Mouse (Mus musculus): ENCODE results near the gene Zc3h12c. TPM values are rescaled to one million over a fixed set of nuclear protein-coding genes. Genes with fewer than 3 reads are reported as not detected.

The Zc3h12c gene
- total RNA-seq, 1 experiment from 2014 or later, result 11.0 TPM

- ATAC-seq (replicated peaks in 1 of 2; ENCODE audit: insufficient read depth in 1 of 2, low FRiP score in 2 of 2, low TSS enrichment in 1 of 2, low read depth in 1 of 2, poor library complexity in 2 of 2, severe bottlenecking in 2 of 2), result no peak
These were observed 2.3 kb upstream of the Zc3h12c start for GRCm38 (mm10) chr9:52170671-52171070.

GRCm38 (mm10) chr9:52170131-52170530, 1.8 kb upstream of the Zc3h12c start:
- no peak for ATAC-seq (replicated peaks in 1 of 2; ENCODE audit: insufficient read depth in 1 of 2, low FRiP score in 2 of 2, low TSS enrichment in 1 of 2, low read depth in 1 of 2, poor library complexity in 2 of 2, severe bottlenecking in 2 of 2)

DNA sequence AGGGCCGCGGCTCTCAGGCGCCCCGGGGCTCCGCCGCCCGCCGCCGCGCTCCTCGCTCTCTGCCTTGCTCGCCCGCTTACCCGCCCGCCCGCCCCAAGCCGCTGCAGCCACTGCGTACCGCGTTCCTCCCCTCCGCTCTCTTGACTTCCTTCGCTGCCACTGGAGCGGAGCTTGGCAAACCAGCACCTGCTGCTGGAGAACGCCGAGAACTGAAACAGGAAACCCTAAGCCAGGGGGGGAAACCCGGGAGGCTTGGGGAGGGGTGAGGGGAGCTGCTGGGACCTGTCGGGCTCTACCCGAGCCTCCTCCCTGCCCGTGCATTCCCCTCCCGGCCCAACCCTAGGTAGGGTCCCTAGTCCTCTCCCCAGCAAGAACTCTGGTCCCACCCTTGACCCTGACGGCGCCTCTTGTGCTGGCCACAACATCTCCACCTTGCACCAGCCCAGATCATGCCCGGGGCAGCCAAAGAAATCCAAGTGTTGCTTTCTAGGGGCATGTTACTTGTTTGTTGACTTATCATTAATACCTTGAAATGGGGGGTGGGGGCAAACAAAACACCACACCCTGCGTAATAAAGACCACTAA, 406 bp upstream of the Zc3h12c start:
- peak; percentile 74 to 87 for ATAC-seq (replicated peaks in 1 of 2; ENCODE audit: insufficient read depth in 1 of 2, low FRiP score in 2 of 2, low TSS enrichment in 1 of 2, low read depth in 1 of 2, poor library complexity in 2 of 2, severe bottlenecking in 2 of 2)

- no peak for ATAC-seq (replicated peaks in 1 of 2; ENCODE audit: insufficient read depth in 1 of 2, low FRiP score in 2 of 2, low TSS enrichment in 1 of 2, low read depth in 1 of 2, poor library complexity in 2 of 2, severe bottlenecking in 2 of 2)
These were observed 888 bp downstream of the Zc3h12c start for GRCm38 (mm10) chr9:52167506-52167862.

GRCm38 (mm10) chr9:52167084-52167483, 1.3 kb downstream of the Zc3h12c start:
- ATAC-seq (replicated peaks in 1 of 2; ENCODE audit: insufficient read depth in 1 of 2, low FRiP score in 2 of 2, low TSS enrichment in 1 of 2, low read depth in 1 of 2, poor library complexity in 2 of 2, severe bottlenecking in 2 of 2), result no peak

- ATAC-seq (replicated peaks in 1 of 2; ENCODE audit: insufficient read depth in 1 of 2, low FRiP score in 2 of 2, low TSS enrichment in 1 of 2, low read depth in 1 of 2, poor library complexity in 2 of 2, severe bottlenecking in 2 of 2), result no peak
These were observed 2.7 kb downstream of the Zc3h12c start for GRCm38 (mm10) chr9:52165706-52166090.

DNA sequence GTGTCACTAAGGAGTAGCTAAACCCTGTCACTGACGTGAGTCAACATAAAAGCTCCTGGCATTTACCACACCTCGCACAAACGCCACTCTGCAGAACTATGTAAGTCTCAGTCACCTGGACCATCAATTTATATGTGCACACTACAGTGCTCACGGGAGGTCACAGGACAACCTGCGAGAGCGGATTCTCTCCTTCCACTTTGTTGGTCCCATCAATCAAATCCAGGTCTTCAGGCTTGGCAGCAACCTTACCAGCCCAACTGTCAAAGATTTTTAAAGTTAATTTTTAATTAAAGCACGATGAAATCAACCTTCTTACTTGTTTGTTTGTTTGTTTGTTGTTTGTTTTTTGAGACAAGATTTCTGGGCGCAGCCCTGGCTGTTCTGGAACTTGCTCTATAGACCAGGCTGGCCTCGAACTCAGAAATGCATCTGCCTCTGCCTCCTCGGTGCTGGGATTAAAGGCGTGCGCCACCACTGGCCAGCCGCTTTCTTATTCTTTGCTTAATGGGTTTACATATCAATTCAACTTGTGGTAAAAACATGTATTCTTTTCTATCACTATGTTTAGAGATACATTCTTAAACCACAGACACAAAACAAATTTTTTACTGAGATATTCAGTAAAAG, 3.2 kb downstream of the Zc3h12c start:
- ATAC-seq (replicated peaks in 1 of 2; ENCODE audit: insufficient read depth in 1 of 2, low FRiP score in 2 of 2, low TSS enrichment in 1 of 2, low read depth in 1 of 2, poor library complexity in 2 of 2, severe bottlenecking in 2 of 2), result no peak

DNA sequence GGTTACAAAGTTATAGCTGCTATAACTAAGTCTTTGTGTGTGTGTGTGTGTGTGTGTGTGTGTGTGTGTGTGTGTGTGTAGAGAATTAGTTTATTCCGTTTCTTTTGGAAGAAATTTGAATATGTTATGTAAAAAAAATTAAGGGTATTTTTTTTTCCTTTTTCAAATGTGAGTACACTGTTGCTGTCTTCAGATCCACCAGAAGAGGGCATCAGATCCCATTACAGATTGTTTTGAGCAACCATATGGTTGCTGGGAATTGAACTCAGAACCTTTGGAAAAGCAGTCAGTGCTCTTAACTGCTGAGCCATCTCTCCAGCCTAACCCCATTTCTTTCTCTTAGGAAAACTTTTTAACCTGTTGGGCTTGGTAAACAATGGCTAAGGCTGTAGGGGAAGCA, 7.9 kb downstream of the Zc3h12c start:
- no peak for ATAC-seq (replicated peaks in 1 of 2; ENCODE audit: insufficient read depth in 1 of 2, low FRiP score in 2 of 2, low TSS enrichment in 1 of 2, low read depth in 1 of 2, poor library complexity in 2 of 2, severe bottlenecking in 2 of 2)

DNA sequence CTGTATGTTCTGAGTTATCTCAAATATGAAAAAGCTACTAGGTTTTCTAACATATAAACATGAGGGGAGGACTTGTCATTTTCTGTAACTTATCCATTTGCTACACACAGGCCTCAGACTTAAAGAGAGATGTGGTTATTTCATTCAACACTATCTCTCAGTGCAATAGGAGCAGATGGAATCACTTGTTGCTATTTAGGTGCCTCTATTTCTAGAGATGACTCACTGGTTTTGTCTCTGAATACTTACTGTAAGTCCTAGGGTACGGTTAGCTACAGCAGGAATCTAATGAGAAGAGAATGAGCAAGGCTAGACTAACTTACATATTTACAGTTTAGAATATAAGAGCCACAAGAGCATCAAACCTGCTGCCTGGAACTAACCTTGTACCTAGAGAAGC, 9.8 kb downstream of the Zc3h12c start:
- ATAC-seq (replicated peaks in 1 of 2; ENCODE audit: insufficient read depth in 1 of 2, low FRiP score in 2 of 2, low TSS enrichment in 1 of 2, low read depth in 1 of 2, poor library complexity in 2 of 2, severe bottlenecking in 2 of 2), result no peak

DNA sequence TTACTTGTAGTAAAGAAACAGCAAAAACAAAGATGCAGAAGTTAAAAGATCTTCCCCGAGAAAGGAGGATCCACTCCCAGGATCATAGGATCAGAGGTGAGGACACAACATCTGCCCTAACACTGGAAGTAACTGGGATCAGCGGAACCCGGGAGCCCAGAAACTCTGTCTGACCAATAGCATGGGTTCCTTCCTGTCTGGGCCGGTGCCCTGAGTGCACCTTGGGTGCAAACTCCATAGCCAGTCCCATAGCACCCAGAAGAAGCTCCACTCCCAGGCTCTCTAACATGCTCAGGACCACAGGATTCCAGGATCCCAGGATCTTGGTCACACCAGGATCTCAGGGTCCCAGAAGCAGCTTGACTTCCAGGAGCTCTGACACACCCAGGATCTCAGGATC, 13.0 kb downstream of the Zc3h12c start:
- ATAC-seq (replicated peaks in 1 of 2; ENCODE audit: insufficient read depth in 1 of 2, low FRiP score in 2 of 2, low TSS enrichment in 1 of 2, low read depth in 1 of 2, poor library complexity in 2 of 2, severe bottlenecking in 2 of 2), result no peak

GRCm38 (mm10) chr9:52154253-52154652, 14.1 kb downstream of the Zc3h12c start:
- ATAC-seq (replicated peaks in 1 of 2; ENCODE audit: insufficient read depth in 1 of 2, low FRiP score in 2 of 2, low TSS enrichment in 1 of 2, low read depth in 1 of 2, poor library complexity in 2 of 2, severe bottlenecking in 2 of 2), result peak; percentile 68 to 69

DNA sequence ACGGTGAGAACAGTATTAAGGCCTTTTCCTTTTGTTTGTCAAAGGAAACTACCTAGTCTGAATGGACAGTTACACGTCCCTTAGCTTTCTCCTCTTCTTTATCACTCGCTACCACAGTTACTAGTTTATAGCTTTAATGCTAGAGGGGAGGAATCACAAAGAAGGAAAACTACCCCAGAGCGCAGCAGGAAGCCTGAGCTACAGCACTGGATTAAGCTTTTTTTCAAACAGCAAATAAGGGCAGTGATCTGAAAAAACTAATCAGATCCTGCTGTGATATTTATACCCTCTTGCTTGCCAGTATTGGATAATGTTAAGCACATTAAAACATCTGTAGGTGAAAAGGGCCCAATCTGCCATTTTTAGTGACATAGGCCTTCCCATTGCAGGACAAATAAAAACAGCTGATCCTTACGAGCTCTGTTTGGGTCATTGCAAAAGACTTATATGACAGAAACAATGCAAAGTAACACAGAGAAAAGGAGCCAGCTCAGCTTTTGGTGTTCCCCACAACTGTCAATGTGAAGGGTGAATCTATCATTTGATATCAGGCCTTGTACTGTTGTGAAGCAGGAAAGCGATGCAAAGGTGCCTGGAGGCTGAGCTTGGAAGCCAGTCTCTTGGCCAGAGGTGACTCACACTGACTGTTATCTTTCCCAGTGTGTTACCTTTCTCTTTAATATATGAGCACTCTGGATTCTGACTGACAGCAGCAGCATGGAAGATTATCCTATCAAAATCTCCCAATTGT, 16.1 kb downstream of the Zc3h12c start:
- no peak for ATAC-seq (replicated peaks in 1 of 2; ENCODE audit: insufficient read depth in 1 of 2, low FRiP score in 2 of 2, low TSS enrichment in 1 of 2, low read depth in 1 of 2, poor library complexity in 2 of 2, severe bottlenecking in 2 of 2)

DNA sequence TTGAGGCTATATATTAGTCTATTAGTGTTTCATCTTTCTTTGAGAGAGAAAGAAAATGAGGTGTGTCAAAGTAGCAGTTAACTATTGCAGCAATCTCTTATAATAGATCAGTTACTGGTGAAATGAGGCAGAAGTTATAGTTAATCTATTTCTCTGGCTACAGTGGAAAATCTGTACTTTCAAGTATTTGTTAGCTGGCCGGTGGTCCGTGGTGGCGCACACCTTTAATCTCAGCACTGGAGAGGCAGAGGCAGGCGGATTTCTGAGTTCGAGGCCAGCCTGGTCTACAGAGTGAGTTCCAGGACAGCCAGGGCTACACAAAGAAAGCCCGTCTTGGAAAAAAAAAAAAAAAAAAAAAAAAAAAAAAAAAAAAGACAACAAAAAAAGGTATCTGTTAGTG, 18.6 kb downstream of the Zc3h12c start:
- ATAC-seq (replicated peaks in 1 of 2; ENCODE audit: insufficient read depth in 1 of 2, low FRiP score in 2 of 2, low TSS enrichment in 1 of 2, low read depth in 1 of 2, poor library complexity in 2 of 2, severe bottlenecking in 2 of 2), result no peak

- no peak for ATAC-seq (replicated peaks in 1 of 2; ENCODE audit: insufficient read depth in 1 of 2, low FRiP score in 2 of 2, low TSS enrichment in 1 of 2, low read depth in 1 of 2, poor library complexity in 2 of 2, severe bottlenecking in 2 of 2)
These were observed 19.1 kb downstream of the Zc3h12c start for GRCm38 (mm10) chr9:52149286-52149685.

GRCm38 (mm10) chr9:52148831-52149230, 19.5 kb downstream of the Zc3h12c start:
- no peak for ATAC-seq (replicated peaks in 1 of 2; ENCODE audit: insufficient read depth in 1 of 2, low FRiP score in 2 of 2, low TSS enrichment in 1 of 2, low read depth in 1 of 2, poor library complexity in 2 of 2, severe bottlenecking in 2 of 2)

- ATAC-seq (replicated peaks in 1 of 2; ENCODE audit: insufficient read depth in 1 of 2, low FRiP score in 2 of 2, low TSS enrichment in 1 of 2, low read depth in 1 of 2, poor library complexity in 2 of 2, severe bottlenecking in 2 of 2), result no peak
These were observed 20.1 kb downstream of the Zc3h12c start for GRCm38 (mm10) chr9:52148311-52148710.

DNA sequence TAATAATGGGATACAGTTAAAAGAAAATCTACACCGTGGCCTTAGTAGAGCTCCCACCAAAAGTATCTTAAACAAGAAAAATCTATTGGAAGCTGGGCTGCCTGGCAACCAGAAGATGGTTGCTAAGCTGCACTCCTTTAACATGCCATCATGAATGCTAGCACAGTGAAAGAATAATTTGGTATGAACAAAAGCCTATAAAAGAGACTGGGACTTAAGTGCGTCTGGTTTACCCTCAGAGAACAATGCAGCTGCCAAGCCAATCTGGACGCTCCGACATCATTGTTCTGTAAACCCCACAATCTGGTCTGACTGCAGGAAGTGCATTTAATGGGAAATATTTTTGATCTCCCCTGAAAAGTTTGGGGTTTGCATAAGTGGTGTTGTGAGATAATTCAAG, 22.1 kb downstream of the Zc3h12c start:
- no peak for ATAC-seq (replicated peaks in 1 of 2; ENCODE audit: insufficient read depth in 1 of 2, low FRiP score in 2 of 2, low TSS enrichment in 1 of 2, low read depth in 1 of 2, poor library complexity in 2 of 2, severe bottlenecking in 2 of 2)

- no peak for ATAC-seq (replicated peaks in 1 of 2; ENCODE audit: insufficient read depth in 1 of 2, low FRiP score in 2 of 2, low TSS enrichment in 1 of 2, low read depth in 1 of 2, poor library complexity in 2 of 2, severe bottlenecking in 2 of 2)
These were observed 35.6 kb downstream of the Zc3h12c start for GRCm38 (mm10) chr9:52132771-52133170.

GRCm38 (mm10) chr9:52130348-52130747, 38.0 kb downstream of the Zc3h12c start:
- ATAC-seq (replicated peaks in 1 of 2; ENCODE audit: insufficient read depth in 1 of 2, low FRiP score in 2 of 2, low TSS enrichment in 1 of 2, low read depth in 1 of 2, poor library complexity in 2 of 2, severe bottlenecking in 2 of 2), result no peak

Data from hematopoietic stem cell, adult 5-6 weeks (primary cell).